Mouse (Mus musculus): Measurements from ENCODE around the gene Tmcc2.

Tmcc2 gene

GRCm38 (mm10) chr1:132341731-132342501, 49.2 kb downstream of the Tmcc2 start:
- peak; percentile 78 to 79 for DNase-seq (ENCODE audit: low spot score in 2 of 2)

GRCm38 (mm10) chr1:132338027-132338660, 52.9 kb downstream of the Tmcc2 start:
- DNase-seq (ENCODE audit: low spot score in 2 of 2) = no peak

- DNase-seq (ENCODE audit: low spot score in 2 of 2) = no peak
These were observed 54.2 kb downstream of the Tmcc2 start for GRCm38 (mm10) chr1:132336921-132337320.

- no peak for DNase-seq (ENCODE audit: low spot score in 2 of 2)
These were observed 55.6 kb downstream of the Tmcc2 start for GRCm38 (mm10) chr1:132335378-132335965.

- DNase-seq (ENCODE audit: low spot score in 2 of 2) = no peak
These were observed 56.8 kb downstream of the Tmcc2 start for GRCm38 (mm10) chr1:132334178-132334801.

- DNase-seq (ENCODE audit: low spot score in 2 of 2) = no peak
These were observed 57.4 kb downstream of the Tmcc2 start for GRCm38 (mm10) chr1:132333675-132334141.

- DNase-seq (ENCODE audit: low spot score in 2 of 2) = no peak
These were observed 57.9 kb downstream of the Tmcc2 start for GRCm38 (mm10) chr1:132333201-132333600.

GRCm38 (mm10) chr1:132331283-132331682, 59.8 kb downstream of the Tmcc2 start:
- no peak for DNase-seq (ENCODE audit: low spot score in 2 of 2)

- no peak for DNase-seq (ENCODE audit: low spot score in 2 of 2)
These were observed 60.7 kb downstream of the Tmcc2 start for GRCm38 (mm10) chr1:132330397-132330796.

GRCm38 (mm10) chr1:132329656-132330055, 61.4 kb downstream of the Tmcc2 start:
- DNase-seq (ENCODE audit: low spot score in 2 of 2) = no peak

GRCm38 (mm10) chr1:132328565-132328964, 62.5 kb downstream of the Tmcc2 start:
- no peak for DNase-seq (ENCODE audit: low spot score in 2 of 2)

- DNase-seq (ENCODE audit: low spot score in 2 of 2) = no peak
These were observed 63.6 kb downstream of the Tmcc2 start for GRCm38 (mm10) chr1:132327477-132327876.

- no peak for DNase-seq (ENCODE audit: low spot score in 2 of 2)
These were observed 64.3 kb downstream of the Tmcc2 start for GRCm38 (mm10) chr1:132326777-132327176.

GRCm38 (mm10) chr1:132322711-132323542, 68.2 kb downstream of the Tmcc2 start:
- no peak for DNase-seq (ENCODE audit: low spot score in 2 of 2)

- DNase-seq (ENCODE audit: low spot score in 2 of 2) = no peak
These were observed 69.1 kb downstream of the Tmcc2 start for GRCm38 (mm10) chr1:132321821-132322580.

GRCm38 (mm10) chr1:132319242-132319641, 71.8 kb downstream of the Tmcc2 start:
- DNase-seq (ENCODE audit: low spot score in 2 of 2) = peak; percentile 59 to 82

- no peak for DNase-seq (ENCODE audit: low spot score in 2 of 2)
These were observed 72.9 kb downstream of the Tmcc2 start for GRCm38 (mm10) chr1:132317894-132318863.

GRCm38 (mm10) chr1:132317413-132317812, 73.7 kb downstream of the Tmcc2 start:
- DNase-seq (ENCODE audit: low spot score in 2 of 2) = no peak

GRCm38 (mm10) chr1:132316625-132316994, 74.5 kb downstream of the Tmcc2 start:
- DNase-seq (ENCODE audit: low spot score in 2 of 2) = no peak

Data from spleen, postnatal 4 days (tissue).